Mouse (Mus musculus) effector memory CD4-positive, alpha-beta T cell, adult 7 months (primary cell): ENCODE measurements around the gene Cnot10. TPM values are rescaled to one million over a fixed set of nuclear protein-coding genes. Genes with fewer than 3 reads are reported as not detected.

Source experiments
- polyA plus RNA-seq: library from polyadenylated mRNA; unstranded; fragments of 100-300 nt; shearing (Covaris generic); gene quantifications from one replicate; pipeline ENCODE4 v1.2.1, GENCODE M21; 2017

Gene Cnot10
- 52.9 TPM for polyA plus RNA-seq

DNA sequence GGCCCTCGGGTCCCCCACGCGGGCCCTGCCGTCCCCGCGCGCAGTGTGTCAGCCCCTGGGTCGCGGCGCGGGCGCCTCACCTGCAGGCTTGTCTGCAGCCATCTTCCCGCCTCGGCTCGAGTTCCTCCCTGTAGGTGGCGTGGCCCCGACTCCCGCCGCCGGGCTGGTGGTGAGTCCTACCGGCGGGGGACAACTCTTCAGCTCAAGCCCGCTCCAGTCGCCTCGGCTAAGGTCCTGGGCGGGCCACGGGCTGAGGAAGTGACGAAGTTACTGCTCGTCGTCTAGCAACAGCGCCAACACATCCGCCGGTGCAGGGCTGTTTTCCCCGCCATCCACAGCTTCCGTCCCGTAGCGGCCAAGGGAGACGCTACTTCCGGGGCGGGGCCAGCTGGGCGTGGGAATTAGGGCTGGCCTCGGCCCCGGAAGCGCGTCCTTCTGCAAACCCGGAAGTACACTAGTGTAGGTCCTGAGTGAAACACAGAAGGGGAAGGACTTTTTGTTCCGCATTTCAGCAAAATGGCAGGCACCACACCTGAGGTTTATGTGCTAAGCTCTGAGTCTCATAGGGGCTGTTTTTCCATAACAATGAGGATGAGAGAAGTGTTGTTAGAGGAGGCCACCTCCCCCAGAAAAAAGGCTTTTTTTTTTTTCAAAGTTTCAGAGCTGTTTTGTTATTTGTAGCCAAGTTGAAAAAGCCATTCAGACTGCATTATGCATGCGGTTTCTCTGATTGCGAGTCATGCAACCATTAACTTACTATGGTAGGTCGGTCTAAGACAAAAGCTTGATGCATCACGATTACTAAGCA, at the start of gene Cnot10:
TSS of gene Cnot10 (minus strand) at position 346 of the 808 bp plus-strand sequence.

DNA sequence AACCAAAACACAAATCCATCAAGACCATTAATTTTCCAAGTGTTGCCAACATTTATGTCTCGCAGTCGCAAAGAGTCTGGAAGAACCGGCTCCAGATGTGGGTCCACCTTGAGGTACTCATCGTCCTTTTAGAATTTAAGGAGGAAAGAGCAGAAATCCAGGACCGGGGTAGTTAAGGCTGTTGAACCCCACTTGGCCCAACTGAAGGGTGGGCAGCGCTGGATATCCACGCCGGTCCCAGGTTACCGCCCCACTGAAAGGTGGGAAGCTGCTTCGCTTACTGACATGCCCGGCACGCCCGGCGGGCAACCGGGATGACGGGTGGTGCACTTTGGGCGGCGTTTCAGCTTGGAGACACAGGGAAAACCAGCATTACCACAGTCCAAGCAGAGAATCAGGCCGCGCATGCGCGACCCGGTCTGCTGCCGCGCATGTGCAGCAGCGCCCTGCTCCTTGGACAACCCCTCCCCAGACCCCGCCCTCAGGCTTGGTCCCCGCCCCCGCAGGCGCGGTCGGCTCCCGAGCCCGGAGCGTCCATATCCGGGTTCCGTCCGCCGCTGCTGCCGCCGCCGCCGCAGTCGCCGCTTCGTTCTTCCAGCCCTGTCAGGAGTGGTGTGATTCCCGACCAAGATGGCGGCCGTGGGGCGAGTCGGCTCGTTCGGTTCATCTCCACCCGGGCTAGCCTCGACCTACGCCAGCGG, 48.4 kb upstream of the Cnot10 start, which contains the start of gene Dync1li1:
TSS of gene Dync1li1 (plus strand) at position 539 of the 701 bp plus-strand sequence.

DNA sequence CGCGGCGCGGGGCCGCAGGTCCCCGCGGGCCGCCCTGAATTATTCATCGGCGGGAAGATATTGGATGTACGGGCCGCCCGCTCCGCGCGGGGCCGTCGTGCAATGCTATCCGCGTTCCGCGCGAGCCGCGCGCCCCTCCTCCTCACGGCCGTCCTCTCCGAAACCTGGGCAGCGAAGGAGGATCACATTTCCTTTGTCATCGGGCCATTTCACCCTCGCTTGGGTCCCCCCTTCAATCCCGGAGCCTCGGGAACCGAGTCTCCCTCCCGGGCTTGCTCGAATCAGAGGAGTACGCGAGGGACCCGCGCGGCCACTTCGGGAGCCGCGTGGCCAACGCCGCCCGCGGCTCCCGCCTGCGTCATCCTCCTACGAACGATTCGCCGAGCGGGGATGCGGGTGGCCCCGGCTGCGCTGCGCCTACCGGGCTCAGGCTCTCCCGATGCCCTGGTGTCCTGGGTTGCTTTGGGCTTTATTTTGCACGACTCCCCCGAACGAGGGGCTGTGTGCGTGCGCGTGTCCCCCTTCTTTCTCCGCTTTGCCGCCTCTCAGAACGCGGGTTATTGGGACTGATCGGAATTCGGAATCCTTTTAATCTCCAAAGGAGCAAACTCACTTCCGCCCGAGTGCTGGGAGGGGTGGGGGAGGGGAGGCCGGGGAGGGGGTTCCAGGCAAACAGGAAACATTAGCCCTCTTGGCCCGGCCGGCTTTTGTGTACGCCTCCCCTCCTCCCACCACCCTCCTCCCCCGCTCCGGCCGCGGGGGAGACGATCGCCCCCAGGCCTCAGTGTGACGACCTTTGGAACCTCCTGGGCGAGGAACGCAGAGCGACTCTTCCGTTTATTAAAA, 76.0 kb downstream of the Cnot10 start, which contains the start of gene Trim71:
TSS of gene Trim71 (minus strand) at position 609 of the 846 bp plus-strand sequence.

Other genes starting within 250 kb of the Cnot10 start
- 7.2 TPM for gene Crtap, start 249.5 kb downstream of the Cnot10 start, polyA plus RNA-seq
- gene Glb1, start 239.1 kb downstream of the Cnot10 start, polyA plus RNA-seq = 18.5 TPM
- 9.2 TPM for gene Tmppe, start 239.1 kb downstream of the Cnot10 start, polyA plus RNA-seq
- gene Ccr4, start 135.3 kb downstream of the Cnot10 start, polyA plus RNA-seq = 0.65 TPM
- gene C130032M10Rik, start 124.5 kb downstream of the Cnot10 start, polyA plus RNA-seq = not detected
- 0.04 TPM for gene Trim71, start 75.8 kb downstream of the Cnot10 start, polyA plus RNA-seq
- 71.9 TPM for gene Dync1li1, start 48.6 kb upstream of the Cnot10 start, polyA plus RNA-seq
- gene Cmtm6, start 90.9 kb upstream of the Cnot10 start, polyA plus RNA-seq = 165 TPM
- gene Cmtm7, start 141.7 kb upstream of the Cnot10 start, polyA plus RNA-seq = 74.2 TPM
- gene Cmtm8, start 204.0 kb upstream of the Cnot10 start, polyA plus RNA-seq = not detected